Mouse (Mus musculus): ENCODE results near the gene Gpd1. TPM values are rescaled to one million over a fixed set of nuclear protein-coding genes. Genes with fewer than 3 reads are reported as not detected.
A peak's percentile ranks its signal among the peaks of the same experiment; 100 is the strongest.

Gene Gpd1
- polyA plus RNA-seq (2012; rRNA removed): 55.2 and 114 TPM in 2 replicates

DNA sequence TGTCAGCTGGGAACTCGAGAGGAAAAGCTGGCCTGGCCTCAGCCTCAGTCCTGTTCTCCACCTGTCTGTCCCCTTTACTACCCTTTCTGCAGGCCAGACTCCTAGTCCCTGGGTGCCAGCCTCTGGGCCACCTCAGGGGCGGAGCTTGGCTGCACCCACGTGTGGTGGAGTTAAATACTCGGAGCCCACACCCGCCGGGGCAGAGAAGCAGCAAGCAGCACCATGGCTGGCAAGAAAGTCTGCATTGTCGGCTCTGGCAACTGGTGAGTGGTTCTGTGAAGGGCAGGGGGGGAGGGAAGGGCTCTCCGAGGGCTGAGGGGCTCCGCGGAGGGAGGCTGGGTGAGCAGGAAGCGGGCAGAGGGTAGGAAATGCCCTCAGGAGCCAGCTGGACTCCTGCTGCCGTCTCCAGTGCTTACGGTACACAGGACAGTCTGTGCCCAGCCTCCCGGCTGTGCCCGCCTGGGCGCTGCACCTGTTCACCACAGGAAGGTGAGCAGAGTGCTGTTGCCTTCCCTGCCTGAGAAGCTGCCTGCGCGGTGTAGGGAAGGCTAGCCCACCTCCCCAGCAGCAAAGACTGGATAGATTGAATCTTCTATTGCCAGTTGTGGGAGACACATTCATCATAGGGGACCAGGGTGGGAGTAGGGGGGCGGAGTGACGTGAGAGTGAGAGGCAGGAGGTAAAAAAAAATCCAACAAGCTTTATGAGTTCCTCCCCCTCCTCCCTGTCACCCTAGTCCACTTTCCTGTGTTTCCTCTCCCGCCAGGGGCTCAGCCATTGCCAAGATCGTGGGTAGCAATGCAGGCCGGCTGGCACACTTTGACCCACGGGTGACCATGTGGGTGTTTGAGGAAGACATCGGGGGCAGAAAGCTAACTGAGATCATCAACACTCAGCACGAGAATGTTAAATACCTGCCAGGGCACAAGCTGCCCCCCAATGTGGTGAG is at the start of gene Gpd1:
Gpd1 (plus strand) TSS at position 130 of the 949 bp plus-strand sequence.
- 37% methylated on average over 26 of the region's 26 CpGs for WGBS
- Histone ChIP-seq H3K4me3 (replicated peaks; ENCODE audit: extremely low read depth, low read depth, low read length) (peak within 1 kb of the TSS; percentile 49), H3K4me1 (ENCODE audit: control insufficient read depth, insufficient read depth, low read length) (no peaks in the 10 kb centered on the region)
- peak; percentile 63 for DNase-seq
- TF ChIP-seq POLR2A (IDR thresholded peaks at IDR 0.05; ENCODE audit: borderline replicate concordance, extremely low read depth, low read depth, low read length) (peak; percentile 70; the same call in 1 of the 2 replicates), CTCF (IDR thresholded peaks at IDR 0.05; ENCODE audit: insufficient read depth, low read length) (no peak)

- Histone ChIP-seq H3K4me1 (ENCODE audit: control insufficient read depth, insufficient read depth, low read length) (peaks cover 7% of the 10 kb centered on the region), H3K4me3 (replicated peaks; ENCODE audit: extremely low read depth, low read depth, low read length) (no peak overlapping the region)
- no peak for TF ChIP-seq CTCF (IDR thresholded peaks at IDR 0.05; ENCODE audit: insufficient read depth, low read length)
- no peak for TF ChIP-seq POLR2A (IDR thresholded peaks at IDR 0.05; ENCODE audit: borderline replicate concordance, extremely low read depth, low read depth, low read length)
- DNase-seq: no peak
- 99% methylated on average over 2 of the region's 2 CpGs for WGBS
Measured at GRCm38 (mm10) chr15:99667544-99667943, 49.8 kb upstream of the Gpd1 start.

DNA sequence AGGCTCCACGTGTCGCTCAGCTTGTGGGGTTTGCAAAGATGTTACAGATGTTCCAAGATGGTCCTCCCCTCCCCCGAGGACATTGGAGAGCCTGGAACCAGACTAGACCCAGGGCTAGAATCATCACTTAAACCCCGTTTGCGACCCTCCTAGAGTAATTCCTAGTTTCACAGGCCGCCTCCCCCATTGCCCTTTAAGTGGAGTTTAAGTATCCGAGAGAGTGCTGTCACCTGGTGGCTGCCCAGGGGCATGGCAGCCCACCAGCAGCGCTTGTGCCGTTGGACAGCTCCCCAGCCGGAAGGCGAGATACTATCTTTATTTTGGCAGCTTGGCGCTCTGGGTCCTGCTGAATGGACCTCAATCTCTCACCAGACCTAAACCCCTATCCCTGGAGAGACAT is 48.4 kb upstream of the Gpd1 start:
- H3K4me1 ChIP-seq (ENCODE audit: control insufficient read depth, insufficient read depth, low read length): peaks cover 6% of the 10 kb centered on the region
- peak; percentile 94 for TF ChIP-seq CTCF (IDR thresholded peaks at IDR 0.05; ENCODE audit: insufficient read depth, low read length)
- no peak for TF ChIP-seq POLR2A (IDR thresholded peaks at IDR 0.05; ENCODE audit: borderline replicate concordance, extremely low read depth, low read depth, low read length)
- no peak overlapping the region for H3K4me3 ChIP-seq (replicated peaks; ENCODE audit: extremely low read depth, low read depth, low read length)
- 4% methylated on average over 12 of the region's 12 CpGs for WGBS
- peak; percentile 80 for DNase-seq

- 7% methylated on average over 1 of the region's 1 CpGs for WGBS
- Histone ChIP-seq H3K4me3 (replicated peaks; ENCODE audit: extremely low read depth, low read depth, low read length) (no peak overlapping the region), H3K4me1 (ENCODE audit: control insufficient read depth, insufficient read depth, low read length) (peaks cover 4% of the 10 kb centered on the region)
- no peak for TF ChIP-seq CTCF (IDR thresholded peaks at IDR 0.05; ENCODE audit: insufficient read depth, low read length)
- no peak for TF ChIP-seq POLR2A (IDR thresholded peaks at IDR 0.05; ENCODE audit: borderline replicate concordance, extremely low read depth, low read depth, low read length)
- no peak for DNase-seq
Measured at GRCm38 (mm10) chr15:99669392-99669791, 47.9 kb upstream of the Gpd1 start.

DNA sequence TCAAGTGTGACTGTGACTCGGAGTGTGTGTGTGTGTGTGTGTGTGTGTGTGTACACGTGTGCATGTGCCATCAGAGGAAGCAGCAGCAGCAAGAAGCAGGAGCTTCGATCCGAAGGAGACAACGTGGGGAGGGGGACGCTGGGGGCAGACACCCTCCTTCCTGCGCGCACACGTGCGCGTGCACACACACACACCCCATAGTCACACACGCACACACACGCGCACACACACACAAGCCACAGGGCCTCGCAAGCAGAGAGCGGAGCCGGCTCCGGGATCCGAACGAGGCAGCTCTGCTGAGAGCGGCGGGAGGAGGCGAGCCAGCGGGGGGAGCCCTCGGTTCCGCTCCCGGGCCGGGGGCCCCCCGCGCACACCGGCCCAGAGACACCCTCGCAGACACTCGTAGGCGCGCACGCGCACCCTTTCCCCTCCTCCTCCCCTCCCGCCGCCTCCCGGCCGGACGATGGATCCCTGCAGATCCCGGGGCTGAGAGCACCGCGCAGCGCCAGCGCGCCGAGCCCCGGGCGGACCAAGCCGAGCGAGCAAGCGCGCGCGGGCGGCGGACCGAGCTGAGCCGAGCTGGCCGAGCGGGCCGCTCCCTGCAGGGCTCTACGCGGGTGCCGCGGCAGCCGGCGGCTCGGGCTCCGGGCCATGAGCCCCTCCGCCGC is 47.0 kb upstream of the Gpd1 start, which contains the start of gene Asic1:
Asic1 (plus strand) TSS at position 215 of the 668 bp plus-strand sequence.
- Histone ChIP-seq H3K4me1 (ENCODE audit: control insufficient read depth, insufficient read depth, low read length) (peaks cover 4% of the 10 kb centered on the region), H3K4me3 (replicated peaks; ENCODE audit: extremely low read depth, low read depth, low read length) (peak within 1 kb of the TSS; percentile 24)
- no peak for TF ChIP-seq CTCF (IDR thresholded peaks at IDR 0.05; ENCODE audit: insufficient read depth, low read length)
- TF ChIP-seq POLR2A (IDR thresholded peaks at IDR 0.05; ENCODE audit: borderline replicate concordance, extremely low read depth, low read depth, low read length): no peak
- peak; percentile 58 for DNase-seq
- 4% methylated on average over 69 of the region's 74 CpGs for WGBS

DNA sequence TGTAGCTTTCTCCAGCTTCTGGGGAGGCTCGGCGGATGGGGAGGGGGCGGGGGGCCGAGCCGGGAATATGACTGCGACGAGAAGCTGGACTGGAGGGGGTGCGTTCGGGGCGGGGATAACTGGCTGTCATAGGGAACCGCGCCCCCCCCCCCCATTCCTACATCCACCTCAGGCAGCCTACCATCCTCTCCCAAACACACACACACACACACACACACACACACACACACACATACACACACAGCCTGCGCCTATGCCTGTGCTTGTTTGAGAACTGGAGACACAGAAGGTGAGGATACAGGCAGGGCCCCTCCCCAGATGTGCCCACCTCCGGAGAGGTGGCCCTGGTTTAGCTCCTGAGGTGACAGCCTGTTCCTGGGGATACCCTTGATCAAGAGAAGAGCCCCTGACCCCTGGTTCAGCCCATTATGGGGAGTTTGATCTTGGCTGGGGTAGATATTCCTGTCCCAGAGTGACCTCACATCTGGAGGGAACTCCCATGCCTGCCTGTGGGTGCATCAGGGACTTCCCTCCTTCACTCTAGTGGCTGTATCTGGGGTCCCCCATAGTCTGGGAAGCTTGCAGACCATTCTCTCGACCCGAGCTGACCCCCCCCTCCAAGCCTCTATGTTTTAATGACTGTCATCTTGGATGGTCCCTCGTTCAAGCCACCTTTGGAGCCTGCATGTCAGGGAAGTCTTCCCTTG is 46.2 kb upstream of the Gpd1 start:
- 10% methylated on average over 14 of the region's 17 CpGs for WGBS
- DNase-seq: no peak
- TF ChIP-seq POLR2A (IDR thresholded peaks at IDR 0.05; ENCODE audit: borderline replicate concordance, extremely low read depth, low read depth, low read length) (no peak), CTCF (IDR thresholded peaks at IDR 0.05; ENCODE audit: insufficient read depth, low read length) (no peak)
- no peak overlapping the region for H3K4me3 ChIP-seq (replicated peaks; ENCODE audit: extremely low read depth, low read depth, low read length)
- peaks cover 4% of the 10 kb centered on the region for H3K4me1 ChIP-seq (ENCODE audit: control insufficient read depth, insufficient read depth, low read length)

- TF ChIP-seq CTCF (IDR thresholded peaks at IDR 0.05; ENCODE audit: insufficient read depth, low read length) (no peak), POLR2A (IDR thresholded peaks at IDR 0.05; ENCODE audit: borderline replicate concordance, extremely low read depth, low read depth, low read length) (no peak)
- DNase-seq: no peak
- Histone ChIP-seq H3K4me3 (replicated peaks; ENCODE audit: extremely low read depth, low read depth, low read length) (no peak overlapping the region), H3K4me1 (ENCODE audit: control insufficient read depth, insufficient read depth, low read length) (peaks cover 4% of the 10 kb centered on the region)
- WGBS: 63% methylated on average over 14 of the region's 14 CpGs
Measured at GRCm38 (mm10) chr15:99671783-99672182, 45.5 kb upstream of the Gpd1 start.

- TF ChIP-seq POLR2A (IDR thresholded peaks at IDR 0.05; ENCODE audit: borderline replicate concordance, extremely low read depth, low read depth, low read length) (no peak), CTCF (IDR thresholded peaks at IDR 0.05; ENCODE audit: insufficient read depth, low read length) (no peak)
- DNase-seq: no peak
- Histone ChIP-seq H3K4me1 (ENCODE audit: control insufficient read depth, insufficient read depth, low read length) (peaks cover 4% of the 10 kb centered on the region), H3K4me3 (replicated peaks; ENCODE audit: extremely low read depth, low read depth, low read length) (no peak overlapping the region)
- 86% methylated on average over 3 of the region's 3 CpGs for WGBS
Measured at GRCm38 (mm10) chr15:99674866-99675265, 42.4 kb upstream of the Gpd1 start.

- 48% methylated on average over 8 of the region's 8 CpGs for WGBS
- DNase-seq: no peak
- Histone ChIP-seq H3K4me1 (ENCODE audit: control insufficient read depth, insufficient read depth, low read length) (no peaks in the 10 kb centered on the region), H3K4me3 (replicated peaks; ENCODE audit: extremely low read depth, low read depth, low read length) (no peak overlapping the region)
- TF ChIP-seq POLR2A (IDR thresholded peaks at IDR 0.05; ENCODE audit: borderline replicate concordance, extremely low read depth, low read depth, low read length): no peak
- TF ChIP-seq CTCF (IDR thresholded peaks at IDR 0.05; ENCODE audit: insufficient read depth, low read length): no peak
Measured at GRCm38 (mm10) chr15:99677089-99677488, 40.2 kb upstream of the Gpd1 start.
